Mouse (Mus musculus): Measurements from ENCODE around the gene Ripk3. TPM values are rescaled to one million over a fixed set of nuclear protein-coding genes. Genes with fewer than 3 reads are reported as not detected.

Gene Ripk3
- 11.0 and 16.4 TPM in 2 replicates for polyA plus RNA-seq (2011; ENCODE audit: insufficient read depth, insufficient read length, low read depth, missing spikeins)

DNA sequence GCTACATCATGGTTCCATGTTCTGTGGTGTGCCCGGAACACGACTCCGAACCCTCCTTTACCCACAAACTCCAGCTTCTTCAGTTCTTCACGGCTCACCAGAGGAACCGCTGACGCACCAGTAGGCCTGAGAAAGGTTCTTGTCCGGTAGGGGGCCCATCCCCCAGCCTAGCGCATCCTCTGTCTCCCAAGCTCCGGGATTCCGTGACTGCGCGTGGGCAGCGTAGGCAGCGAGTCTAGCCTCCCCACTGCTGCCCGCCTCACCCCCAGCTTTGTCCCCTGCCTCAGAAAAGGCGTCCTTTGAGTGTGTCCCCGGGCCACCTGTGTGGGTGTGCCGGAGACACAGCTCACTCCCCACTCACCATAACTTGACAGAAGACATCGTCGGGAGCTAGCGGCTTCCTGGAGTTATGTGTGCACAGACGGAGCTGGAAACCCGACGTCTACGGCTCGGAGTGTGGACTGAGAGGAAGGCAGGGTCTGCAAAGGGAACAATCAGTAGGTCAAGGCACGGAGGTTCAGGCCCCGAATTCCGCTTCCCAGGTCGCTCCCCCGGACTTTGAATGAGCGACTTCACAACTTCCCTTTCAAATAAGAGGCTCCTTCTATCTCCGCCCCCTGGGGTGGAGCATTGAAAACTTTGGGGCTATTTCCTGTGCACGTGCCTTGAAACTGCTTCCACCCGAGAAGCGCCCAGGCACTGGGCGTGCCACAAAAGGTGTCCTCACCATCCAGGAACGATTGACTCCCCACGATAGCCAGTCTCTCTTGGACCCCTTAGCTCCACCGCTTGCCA is at the start of gene Ripk3:
Gene Ripk3, minus strand, starts transcription at position 610 of the 795 bp plus-strand sequence.
- Histone ChIP-seq H3K9ac (ENCODE audit: low read depth, poor library complexity, severe bottlenecking) (no peak within 1 kb of the TSS), H3K36me3 (ENCODE audit: control insufficient read depth, insufficient read depth, low read length, poor library complexity, severe bottlenecking) (no peaks in the 10 kb centered on the region), H3K9me3 (replicated peaks; ENCODE audit: control insufficient read depth, insufficient read depth, low read length, poor library complexity, severe bottlenecking) (no peaks in the 10 kb centered on the region), H3K4me3 (ENCODE audit: low read depth, low read length) (peak within 1 kb of the TSS; percentile 46), H3K27ac (ENCODE audit: insufficient read depth, low read length) (no peak within 1 kb of the TSS), H3K27me3 (ENCODE audit: control insufficient read depth, insufficient read depth, low read length, poor library complexity, severe bottlenecking) (no peaks in the 10 kb centered on the region), H3K4me1 (ENCODE audit: control insufficient read depth, insufficient read depth, low read length) (no peaks in the 10 kb centered on the region)
- TF ChIP-seq EP300 (IDR thresholded peaks at IDR 0.05; ENCODE audit: insufficient read depth, low read depth, low read length) = no peak
- no peak for TF ChIP-seq CTCF (IDR thresholded peaks at IDR 0.05; ENCODE audit: low read depth, low read length)
- no peak for TF ChIP-seq POLR2A (IDR thresholded peaks at IDR 0.05; ENCODE audit: insufficient read depth, low read length)

DNA sequence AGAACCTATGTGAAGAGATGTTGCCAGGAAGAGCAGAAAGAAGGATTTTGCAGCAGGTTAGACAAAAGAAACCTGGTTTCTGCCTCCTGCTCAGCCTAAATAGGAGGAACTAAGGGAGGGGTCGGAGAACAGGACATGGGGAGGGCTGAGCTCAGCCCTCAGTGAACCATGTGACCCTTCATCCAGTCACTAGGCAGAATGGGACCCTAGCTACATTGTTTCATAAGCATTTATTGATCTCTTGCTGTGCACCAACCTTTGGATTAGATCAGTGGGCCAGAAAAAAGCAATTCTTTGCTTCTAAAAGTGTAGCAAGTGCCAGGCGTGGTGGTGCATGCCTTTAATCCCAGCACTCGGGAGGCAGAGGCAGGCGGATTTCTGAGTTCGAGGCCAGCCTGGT is 49.6 kb upstream of the Ripk3 start:
- no peak for TF ChIP-seq POLR2A (IDR thresholded peaks at IDR 0.05; ENCODE audit: insufficient read depth, low read length)
- no peak for TF ChIP-seq CTCF (IDR thresholded peaks at IDR 0.05; ENCODE audit: low read depth, low read length)
- no peak for TF ChIP-seq EP300 (IDR thresholded peaks at IDR 0.05; ENCODE audit: insufficient read depth, low read depth, low read length)

DNA sequence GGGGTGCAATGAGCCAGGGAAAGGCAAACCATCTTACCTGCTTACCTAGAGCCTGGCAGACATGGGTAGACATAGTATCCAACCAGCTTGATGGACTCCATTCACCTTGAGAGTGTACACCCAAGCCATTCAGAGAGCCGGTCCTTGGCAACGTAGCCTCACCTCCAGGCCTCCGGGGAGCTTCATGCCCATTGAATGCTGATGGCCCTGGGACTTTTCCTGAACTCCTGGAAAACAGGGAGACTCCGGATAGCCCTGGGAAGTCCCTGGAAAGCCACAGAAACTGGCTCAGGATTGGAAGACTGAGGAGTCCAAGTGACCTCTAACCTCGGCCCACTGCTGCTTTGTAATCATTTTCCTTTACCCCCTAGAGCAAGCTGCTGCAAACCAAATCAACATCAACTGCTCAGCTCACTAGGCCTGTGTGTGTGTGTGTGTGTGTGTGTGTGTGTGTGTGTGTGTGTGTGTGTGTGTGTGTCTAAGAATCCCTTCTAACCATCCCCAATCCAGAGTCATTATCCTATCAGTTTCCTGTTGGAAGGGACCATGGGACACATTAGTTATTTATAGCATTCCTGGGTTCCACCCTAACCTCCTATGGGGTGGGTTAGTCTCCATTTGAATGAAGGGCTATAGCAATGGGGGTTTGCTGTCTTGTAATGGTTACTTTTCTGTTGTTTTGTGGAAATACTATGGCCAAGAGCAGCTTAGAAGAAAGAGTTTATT is 46.3 kb upstream of the Ripk3 start:
- TF ChIP-seq POLR2A (IDR thresholded peaks at IDR 0.05; ENCODE audit: insufficient read depth, low read length) (no peak), EP300 (IDR thresholded peaks at IDR 0.05; ENCODE audit: insufficient read depth, low read depth, low read length) (0 out of 2 replicates have a peak, but pooled peaks have one; percentile 35)

More for the DNA sequence above, 49.6 kb upstream of the Ripk3 start:
- Histone ChIP-seq H3K27ac (ENCODE audit: insufficient read depth, low read length) (no peak overlapping the region), H3K36me3 (ENCODE audit: control insufficient read depth, insufficient read depth, low read length, poor library complexity, severe bottlenecking) (no peaks in the 10 kb centered on the region), H3K27me3 (ENCODE audit: control insufficient read depth, insufficient read depth, low read length, poor library complexity, severe bottlenecking) (no peaks in the 10 kb centered on the region), H3K9ac (ENCODE audit: low read depth, poor library complexity, severe bottlenecking) (no peak overlapping the region), H3K4me3 (ENCODE audit: low read depth, low read length) (no peak overlapping the region), H3K9me3 (replicated peaks; ENCODE audit: control insufficient read depth, insufficient read depth, low read length, poor library complexity, severe bottlenecking) (no peaks in the 10 kb centered on the region), H3K4me1 (ENCODE audit: control insufficient read depth, insufficient read depth, low read length) (peaks cover 18% of the 10 kb centered on the region)

DNA sequence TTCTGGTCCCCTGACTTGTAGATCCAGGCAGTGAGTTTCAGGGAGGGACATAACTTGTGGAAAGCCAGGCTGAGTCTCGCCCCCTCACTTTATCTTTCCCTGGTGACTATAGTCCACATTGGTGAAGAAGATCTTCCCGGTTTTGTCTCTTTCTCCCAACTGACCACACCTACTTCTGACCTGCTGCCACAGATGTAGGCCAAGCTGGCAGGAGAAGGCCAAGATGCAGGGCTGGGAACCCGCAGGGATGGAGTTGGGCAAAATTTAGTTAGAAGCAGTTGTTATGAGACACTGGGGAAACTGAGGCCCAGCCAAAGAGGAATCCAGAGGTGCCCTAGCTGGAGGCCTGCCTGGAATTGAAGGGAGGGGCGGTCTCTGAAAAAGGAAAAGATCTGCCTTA is 44.5 kb upstream of the Ripk3 start:
- Histone ChIP-seq H3K36me3 (ENCODE audit: control insufficient read depth, insufficient read depth, low read length, poor library complexity, severe bottlenecking) (no peaks in the 10 kb centered on the region), H3K4me1 (ENCODE audit: control insufficient read depth, insufficient read depth, low read length) (peaks cover 41% of the 10 kb centered on the region)

More for the DNA sequence above, 46.3 kb upstream of the Ripk3 start:
- Histone ChIP-seq H3K9ac (ENCODE audit: low read depth, poor library complexity, severe bottlenecking) (no peak overlapping the region), H3K36me3 (ENCODE audit: control insufficient read depth, insufficient read depth, low read length, poor library complexity, severe bottlenecking) (no peaks in the 10 kb centered on the region), H3K27ac (ENCODE audit: insufficient read depth, low read length) (peak overlapping the region; percentile 84), H3K9me3 (replicated peaks; ENCODE audit: control insufficient read depth, insufficient read depth, low read length, poor library complexity, severe bottlenecking) (no peaks in the 10 kb centered on the region), H3K4me1 (ENCODE audit: control insufficient read depth, insufficient read depth, low read length) (peaks cover 37% of the 10 kb centered on the region), H3K4me3 (ENCODE audit: low read depth, low read length) (peak overlapping the region; percentile 2), H3K27me3 (ENCODE audit: control insufficient read depth, insufficient read depth, low read length, poor library complexity, severe bottlenecking) (no peaks in the 10 kb centered on the region)

DNA sequence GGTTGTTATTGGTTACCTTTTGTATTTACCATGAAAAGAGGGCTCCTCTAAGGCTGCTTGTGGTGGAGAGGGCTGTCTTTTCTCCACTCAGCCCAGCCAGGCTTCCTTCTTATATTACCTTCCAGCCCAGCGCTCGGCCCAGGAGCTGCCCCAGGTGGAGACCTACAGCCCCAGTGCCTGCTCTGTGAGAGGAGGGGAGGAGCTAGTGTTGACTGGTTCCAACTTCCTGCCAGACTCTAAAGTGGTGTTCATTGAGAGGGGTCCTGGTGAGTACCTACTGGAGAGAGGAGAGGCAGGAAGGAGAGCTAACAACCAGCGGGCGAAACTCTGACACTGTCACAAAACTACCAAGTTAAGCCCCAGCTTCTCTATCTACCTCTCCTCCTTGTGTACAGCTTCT is 41.7 kb upstream of the Ripk3 start:
- H3K4me3 ChIP-seq (ENCODE audit: low read depth, low read length) = no peak overlapping the region
- TF ChIP-seq CTCF (IDR thresholded peaks at IDR 0.05; ENCODE audit: low read depth, low read length) (no peak), POLR2A (IDR thresholded peaks at IDR 0.05; ENCODE audit: insufficient read depth, low read length) (no peak), EP300 (IDR thresholded peaks at IDR 0.05; ENCODE audit: insufficient read depth, low read depth, low read length) (no peak)
- peak overlapping the region; percentile 55 for H3K27ac ChIP-seq (ENCODE audit: insufficient read depth, low read length)
- no peaks in the 10 kb centered on the region for H3K9me3 ChIP-seq (replicated peaks; ENCODE audit: control insufficient read depth, insufficient read depth, low read length, poor library complexity, severe bottlenecking)
- no peaks in the 10 kb centered on the region for H3K27me3 ChIP-seq (ENCODE audit: control insufficient read depth, insufficient read depth, low read length, poor library complexity, severe bottlenecking)
- H3K9ac ChIP-seq (ENCODE audit: low read depth, poor library complexity, severe bottlenecking) = no peak overlapping the region
- H3K4me1 ChIP-seq (ENCODE audit: control insufficient read depth, insufficient read depth, low read length) = peaks cover 41% of the 10 kb centered on the region
- peaks cover 2% of the 10 kb centered on the region; the same call in 1 of the 2 replicates for H3K36me3 ChIP-seq (ENCODE audit: control insufficient read depth, insufficient read depth, low read length, poor library complexity, severe bottlenecking)

More for the DNA sequence above, 44.5 kb upstream of the Ripk3 start:
- H3K4me3 ChIP-seq (ENCODE audit: low read depth, low read length) = no peak overlapping the region
- no peaks in the 10 kb centered on the region for H3K27me3 ChIP-seq (ENCODE audit: control insufficient read depth, insufficient read depth, low read length, poor library complexity, severe bottlenecking)
- TF ChIP-seq CTCF (IDR thresholded peaks at IDR 0.05; ENCODE audit: low read depth, low read length) (no peak), EP300 (IDR thresholded peaks at IDR 0.05; ENCODE audit: insufficient read depth, low read depth, low read length) (no peak), POLR2A (IDR thresholded peaks at IDR 0.05; ENCODE audit: insufficient read depth, low read length) (no peak)
- no peaks in the 10 kb centered on the region for H3K9me3 ChIP-seq (replicated peaks; ENCODE audit: control insufficient read depth, insufficient read depth, low read length, poor library complexity, severe bottlenecking)
- 0 out of 2 replicates have a peak overlapping the region, but pooled peaks have one; percentile 15 for H3K27ac ChIP-seq (ENCODE audit: insufficient read depth, low read length)
- no peak overlapping the region for H3K9ac ChIP-seq (ENCODE audit: low read depth, poor library complexity, severe bottlenecking)

Data from ES-Bruce4 (cell line).